In the genomic region with DNA sequence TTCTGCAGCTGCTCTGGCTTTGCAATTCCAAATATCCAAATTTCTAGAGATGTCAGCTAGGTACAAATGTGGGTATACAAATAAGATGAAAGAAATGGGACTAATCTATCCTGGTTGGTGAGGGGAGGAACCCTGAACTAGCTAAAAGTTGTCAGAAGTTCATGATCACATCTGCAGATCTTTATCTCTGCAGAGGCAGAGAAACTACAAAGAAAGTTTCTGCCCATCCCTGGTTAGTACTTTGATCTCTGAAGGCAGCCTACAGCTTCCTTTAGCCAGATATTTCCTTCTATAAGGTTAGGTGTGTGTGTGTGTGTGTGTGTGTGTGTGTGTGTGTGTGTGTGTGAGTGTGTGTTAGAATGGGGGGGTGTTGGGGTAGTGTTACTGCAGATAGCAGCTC, we compare ENCODE assay signal across 39 mouse cellular contexts. TPM values are rescaled to one million over a fixed set of nuclear protein-coding genes. Genes with fewer than 3 reads are reported as not detected.
DNase-seq lines count a peak whose midpoint lies in the region; ATAC-seq and TF ChIP-seq lines count a peak whose summit lies in the region.
"Had no signal": no experiment of that assay in that cellular context is flagged by ENCODE, and none has a peak within 500 bp of the region (broad histone marks: within the 10 kb centered on the region; RNA-seq: fewer than 3 reads in every experiment).

No protein-coding gene starts in this region.

- H3K9me3 ChIP-seq in midbrain, embryonic 11.5 days (ENCODE audit: control insufficient read depth, low read length) = no peaks in the 10 kb centered on the region
- no peaks in the 10 kb centered on the region for H3K9me3 ChIP-seq in midbrain, embryonic 16.5 days (replicated peaks; ENCODE audit: control insufficient read depth, low read length, poor library complexity, severe bottlenecking)
- H3K9me3 ChIP-seq: G1E; kidney, embryonic 15.5 days; liver, embryonic 12.5 days; neural tube, embryonic 12.5 days had no signal

- ATAC-seq in midbrain, embryonic 11.5 days (ENCODE audit: low FRiP score) = no peak
- no peak for ATAC-seq in midbrain, embryonic 16.5 days
- peak; percentile 82 for ATAC-seq in activated CD4-positive, CD25-positive, alpha-beta regulatory T cell, adult 4 months
- no peak for ATAC-seq in monocyte, adult 5-6 weeks (replicated peaks; ENCODE audit: insufficient number of reproducible peaks, low FRiP score, low TSS enrichment, poor library complexity, severe bottlenecking)
- ATAC-seq: forebrain, postnatal 0 days; hindbrain, embryonic 16.5 days; liver, embryonic 12.5 days; liver, postnatal 0 days had no signal

- DNase-seq in midbrain, embryonic 11.5 days (ENCODE audit: low spot score, missing footprints) = peak; percentile 59
- DNase-seq in CD4-positive, CD25-positive, alpha-beta regulatory T cell, adult 2 months (ENCODE audit: low read depth, low spot score) = peak; percentile 72
- no peak for DNase-seq in gastrocnemius, postnatal 14 days
- DNase-seq: cerebellum, adult 18-20 months; cerebellum, postnatal 14 days; forebrain, postnatal 0 days; heart, postnatal 14 days; layer of hippocampus, postnatal 36 days; left cerebral cortex, postnatal 4 days; liver, postnatal 0 days; midbrain, embryonic 14.5 days; right cerebral cortex, adult 18-20 months had no signal

- TF ChIP-seq POLR2A in small intestine, adult 2 months (IDR thresholded peaks at IDR 0.05; ENCODE audit: low read depth, low read length) = no peak

- intact Hi-C loops in gastrocnemius, postnatal 14 days (cut with DNase I; ENCODE audit: low total_unique reads) = no loop called here

- H3K27ac ChIP-seq in midbrain, embryonic 11.5 days (ENCODE audit: low read depth, low read length) = no peak overlapping the region
- no peak overlapping the region for H3K27ac ChIP-seq in midbrain, embryonic 16.5 days (ENCODE audit: low read length)
- peak overlapping the region; percentile 98 for H3K27ac ChIP-seq in small intestine, adult 2 months (ENCODE audit: insufficient read depth, low read depth, low read length)
- H3K27ac ChIP-seq: kidney, embryonic 15.5 days; liver, embryonic 12.5 days; macrophage; neural tube, embryonic 12.5 days; stomach, postnatal 0 days had no signal

- H3K27me3 ChIP-seq in midbrain, embryonic 11.5 days (ENCODE audit: control insufficient read depth, insufficient read depth, low read length) = no peaks in the 10 kb centered on the region
- H3K27me3 ChIP-seq in midbrain, embryonic 16.5 days (ENCODE audit: control insufficient read depth, insufficient read depth, low read depth, low read length) = peaks cover 2% of the 10 kb centered on the region; the same call in 1 of the 2 replicates
- no peaks in the 10 kb centered on the region for H3K27me3 ChIP-seq in small intestine, adult 2 months (ENCODE audit: control insufficient read depth, insufficient read depth, low read length)
- H3K27me3 ChIP-seq: kidney, embryonic 15.5 days; neural tube, embryonic 12.5 days had no signal

- no peak for TF ChIP-seq CTCF in small intestine, adult 2 months (IDR thresholded peaks at IDR 0.05; ENCODE audit: extremely low read depth, insufficient read length, insufficient replicate concordance, low read depth, low read length)

- peaks cover 10% of the 10 kb centered on the region; the same call in 1 of the 2 replicates for H3K4me1 ChIP-seq in midbrain, embryonic 11.5 days (ENCODE audit: control insufficient read depth, insufficient read depth, low read length)
- peaks cover 10% of the 10 kb centered on the region for H3K4me1 ChIP-seq in midbrain, embryonic 16.5 days (ENCODE audit: control insufficient read depth, insufficient read depth, low read length)
- peaks cover 15% of the 10 kb centered on the region; the same call in 1 of the 2 replicates for H3K4me1 ChIP-seq in small intestine, adult 2 months (ENCODE audit: control insufficient read depth, insufficient read depth, insufficient read length, low read length)

- peaks cover under 1% of the 10 kb centered on the region; the same call in 1 of the 2 replicates for H3K36me3 ChIP-seq in midbrain, embryonic 11.5 days (ENCODE audit: control insufficient read depth, insufficient read depth, low read length)
- H3K36me3 ChIP-seq in midbrain, embryonic 16.5 days (ENCODE audit: control insufficient read depth, insufficient read depth, low read length) = no peaks in the 10 kb centered on the region
- H3K36me3 ChIP-seq in small intestine, adult 2 months (ENCODE audit: control insufficient read depth, insufficient read depth, low read length) = 0 out of 2 replicates have a peak, but pooled peaks cover under 1% of the 10 kb centered on the region
- H3K36me3 ChIP-seq: G1E; neural tube, embryonic 12.5 days had no signal

- H3K9ac ChIP-seq in midbrain, embryonic 11.5 days (ENCODE audit: low read length) = no peak overlapping the region
- H3K9ac ChIP-seq in midbrain, embryonic 16.5 days (ENCODE audit: low read depth, low read length) = no peak overlapping the region
- H3K9ac ChIP-seq: forebrain, postnatal 0 days; kidney, embryonic 15.5 days; liver, embryonic 12.5 days; liver, postnatal 0 days; neural tube, embryonic 12.5 days had no signal

- H3K4me2 ChIP-seq in midbrain, embryonic 11.5 days = no peak overlapping the region
- H3K4me2 ChIP-seq in midbrain, embryonic 16.5 days (ENCODE audit: low read length) = no peak overlapping the region
- H3K4me2 ChIP-seq: kidney, embryonic 15.5 days; liver, embryonic 12.5 days; neural tube, embryonic 12.5 days had no signal

- H3K4me3 ChIP-seq in midbrain, embryonic 11.5 days (ENCODE audit: low read depth, low read length) = no peak overlapping the region
- H3K4me3 ChIP-seq in midbrain, embryonic 16.5 days (ENCODE audit: low read depth, low read length) = no peak overlapping the region
- no peak overlapping the region for H3K4me3 ChIP-seq in small intestine, adult 2 months (ENCODE audit: low read depth, low read length)
- H3K4me3 ChIP-seq: erythroblast, embryonic 14.5 days; kidney, embryonic 15.5 days; liver, embryonic 12.5 days; neural tube, embryonic 12.5 days had no signal

RNA-seq across cellular contexts. Expression of gene Syde1, which starts 2.8 kb away (rescaled TPM):
- polyA plus RNA-seq in midbrain, embryonic 11.5 days (2014; fragmentation: Nextera tagmentation; extraction: Ambion mirVana) = 9.3 and 9.4 TPM in 2 replicates
- 2.9 and 3.0 TPM in 2 replicates for polyA plus RNA-seq in midbrain, embryonic 16.5 days (2015; fragmentation: Nextera tagmentation; extraction: Ambion mirVana)
- 1 to 10 TPM in 1 of 2 experiments, under 1 TPM in 1; 0.46 to 1.1 TPM for polyA plus RNA-seq in activated CD4-positive, CD25-positive, alpha-beta regulatory T cell, adult 4 months (2017; shearing (Covaris generic))
- 4.8 and 8.6 TPM in 2 replicates for polyA plus RNA-seq in small intestine, adult 2 months (2012; rRNA removed)
- 1 to 10 TPM; 6.6 to 7.0 TPM for total RNA-seq in gastrocnemius, postnatal 14 days (2021)
- total RNA-seq in monocyte, adult 5-6 weeks (2017) = 0.32 to 0.48 TPM in 2 of 3 replicates, not detected in the other
- total RNA-seq: G1E; megakaryocyte-erythroid progenitor cell, adult 5-6 weeks had no signal
- polyA plus RNA-seq: G1E had no signal

RNA-seq across cellular contexts. Expression of gene Ilvbl, which starts 20.4 kb away (rescaled TPM):
- 27.1 and 27.5 TPM in 2 replicates for polyA plus RNA-seq in midbrain, embryonic 11.5 days (2014; fragmentation: Nextera tagmentation; extraction: Ambion mirVana)
- polyA plus RNA-seq in midbrain, embryonic 16.5 days (2015; fragmentation: Nextera tagmentation; extraction: Ambion mirVana) = 66.1 and 81.4 TPM in 2 replicates
- 10 to 100 TPM; 62.9 to 71.6 TPM for polyA plus RNA-seq in activated CD4-positive, CD25-positive, alpha-beta regulatory T cell, adult 4 months (2017; shearing (Covaris generic))
- polyA plus RNA-seq in small intestine, adult 2 months (2012; rRNA removed) = 62.2 and 168 TPM in 2 replicates
- 10 to 100 TPM; 14.7 to 16.4 TPM for total RNA-seq in gastrocnemius, postnatal 14 days (2021)
- total RNA-seq in monocyte, adult 5-6 weeks (2017) = 26.1 to 44.1 TPM (median 30.4 TPM) in 3 replicates

RNA-seq across cellular contexts. Expression of gene Olfr1357, which starts 23.3 kb away (rescaled TPM):
- polyA plus RNA-seq in midbrain, embryonic 11.5 days (2014; fragmentation: Nextera tagmentation; extraction: Ambion mirVana) = not detected in 2 replicates
- polyA plus RNA-seq in midbrain, embryonic 16.5 days (2015; fragmentation: Nextera tagmentation; extraction: Ambion mirVana) = not detected in 2 replicates
- not detected for polyA plus RNA-seq in activated CD4-positive, CD25-positive, alpha-beta regulatory T cell, adult 4 months (2017; shearing (Covaris generic))
- not detected in 2 replicates for polyA plus RNA-seq in small intestine, adult 2 months (2012; rRNA removed)
- not detected for total RNA-seq in gastrocnemius, postnatal 14 days (2021)
- total RNA-seq in monocyte, adult 5-6 weeks (2017) = not detected in 3 replicates
- total RNA-seq: adrenal gland, adult 18-20 months; adrenal gland, postnatal 36 days; forebrain, postnatal 0 days; gastrocnemius, adult 8-10 months; heart, adult 8-10 months; heart, postnatal 14 days; layer of hippocampus, adult 18-20 months; layer of hippocampus, postnatal 36 days; left cerebral cortex, postnatal 4 days; megakaryocyte-erythroid progenitor cell, adult 5-6 weeks had no signal
- polyA plus RNA-seq: brain, embryonic 14.5 days; cortical plate, adult 2 months; erythroblast, embryonic 14.5 days; forebrain, embryonic 11.5 days; forebrain, postnatal 0 days; G1E; gonadal fat pad, adult 2 months; heart, embryonic 14.5 days; hindbrain, embryonic 11.5 days; hindbrain, embryonic 16.5 days; kidney, embryonic 15.5 days; limb, embryonic 14.5 days; liver, embryonic 12.5 days; liver, postnatal 0 days; lung, embryonic 16.5 days; macrophage; midbrain, embryonic 14.5 days; neural tube, embryonic 12.5 days; spleen, adult 2 months; stomach, postnatal 0 days had no signal
